Mouse (Mus musculus) cerebellum, adult 11 months (tissue): ENCODE measurements at regions not wholly inside any gene's neighbourhood (a gene's known extent, or its start where the extent isn't known, plus 50 kb on each side); places are given as distances from the start of the nearest gene placed in this dataset.

Source experiments
- DNase-seq: peaks from one replicate; pipeline ENCODE4 v3.0.0; 2022

DNA sequence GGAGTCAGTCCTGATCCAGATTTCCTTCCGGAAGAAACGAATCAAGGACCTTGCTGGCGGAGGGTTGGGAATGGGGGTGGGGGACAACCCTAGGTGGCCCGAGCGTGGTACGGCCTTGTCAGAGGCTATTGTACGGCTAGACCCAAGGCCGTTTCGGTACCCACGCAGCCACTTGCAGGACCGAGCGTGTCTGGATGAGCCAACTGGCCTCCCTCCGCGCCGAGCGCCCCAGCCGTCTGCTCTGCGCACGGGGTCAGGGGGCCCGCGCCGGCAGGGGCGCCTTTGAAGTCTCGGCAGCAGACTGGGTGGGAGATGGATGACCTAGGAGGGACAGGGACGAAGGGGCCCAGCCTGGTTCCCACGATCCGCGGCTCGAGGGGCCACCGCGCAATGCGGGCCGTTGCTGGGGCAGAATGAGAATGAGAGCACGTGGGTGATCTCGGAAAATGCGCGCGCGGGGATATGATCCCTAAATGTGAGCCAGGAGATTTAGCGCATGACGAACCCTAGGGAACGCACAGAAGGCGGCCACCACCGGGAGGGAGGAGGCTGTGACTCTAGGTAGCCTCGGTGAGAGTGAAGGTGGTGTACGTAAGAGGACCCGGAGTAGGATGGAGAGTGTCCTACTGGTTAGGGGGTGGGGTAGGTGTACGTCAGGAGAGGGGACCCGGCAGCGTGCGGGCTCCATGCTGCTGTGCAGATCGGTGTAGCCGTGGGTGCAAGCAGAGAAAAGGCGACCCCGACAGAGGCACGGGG lies 76.2 kb upstream of the Hmga2 start:
- no peak for DNase-seq

DNA sequence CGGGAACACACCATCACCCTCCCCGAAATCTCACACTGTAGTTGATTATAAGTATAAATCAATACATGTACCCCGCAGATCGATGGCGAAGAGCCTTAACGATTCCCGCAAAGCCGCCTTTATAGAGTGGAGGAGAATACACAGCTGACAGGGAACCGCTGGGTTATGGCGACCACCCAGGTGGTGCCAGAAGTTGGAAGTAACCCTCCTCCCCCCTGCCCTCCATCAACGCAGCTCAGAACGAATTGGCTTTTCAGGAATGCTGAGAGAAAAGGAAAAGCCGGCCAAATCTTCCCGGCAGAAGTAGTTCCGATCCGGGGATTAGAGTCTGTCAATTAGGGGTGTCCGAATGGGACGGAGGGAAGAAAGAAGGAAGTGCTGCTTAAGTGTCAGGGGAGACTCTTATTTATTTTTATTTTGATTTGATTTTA lies 75.6 kb upstream of the Hmga2 start:
- no peak for DNase-seq

DNA sequence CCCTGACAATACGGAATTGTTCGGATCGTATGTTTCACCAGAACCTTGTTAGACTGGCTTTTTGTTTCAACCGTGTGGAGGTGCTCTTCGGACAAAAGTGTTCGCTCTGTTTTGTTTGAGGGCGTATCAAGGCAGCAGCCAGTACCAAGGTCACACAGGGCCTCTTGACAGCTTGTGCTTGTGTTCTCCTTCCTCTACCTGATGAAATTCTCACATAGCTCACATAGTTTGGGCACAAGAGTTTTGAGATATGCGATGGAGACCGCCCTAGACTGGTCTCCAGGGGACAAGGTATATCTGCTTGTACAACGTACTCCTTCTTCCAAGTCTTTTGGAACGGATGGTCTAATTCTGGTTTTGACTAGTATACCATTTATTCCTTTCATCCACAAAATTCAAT lies 70.9 kb upstream of the Hmga2 start:
- DNase-seq = no peak

DNA sequence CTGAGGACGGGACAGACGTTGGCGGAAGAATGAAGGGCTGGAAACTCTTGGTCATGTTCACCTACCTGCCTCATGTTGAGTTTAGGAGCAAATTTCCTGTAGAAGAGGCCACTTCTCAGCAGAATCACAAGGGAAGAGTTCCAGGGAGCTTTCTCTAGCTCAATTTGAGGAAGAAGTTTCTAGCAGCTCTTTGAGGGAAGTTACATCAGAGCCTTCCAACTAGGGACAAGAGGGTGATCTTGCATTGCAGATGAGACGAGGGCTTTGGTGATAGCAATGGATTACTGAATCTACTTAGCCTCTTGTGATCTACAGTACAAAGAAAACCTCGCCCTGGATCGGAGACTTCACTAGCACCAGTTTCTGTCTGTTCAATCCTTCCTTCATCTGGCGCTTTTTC lies 65.3 kb upstream of the Hmga2 start:
- no peak for DNase-seq

DNA sequence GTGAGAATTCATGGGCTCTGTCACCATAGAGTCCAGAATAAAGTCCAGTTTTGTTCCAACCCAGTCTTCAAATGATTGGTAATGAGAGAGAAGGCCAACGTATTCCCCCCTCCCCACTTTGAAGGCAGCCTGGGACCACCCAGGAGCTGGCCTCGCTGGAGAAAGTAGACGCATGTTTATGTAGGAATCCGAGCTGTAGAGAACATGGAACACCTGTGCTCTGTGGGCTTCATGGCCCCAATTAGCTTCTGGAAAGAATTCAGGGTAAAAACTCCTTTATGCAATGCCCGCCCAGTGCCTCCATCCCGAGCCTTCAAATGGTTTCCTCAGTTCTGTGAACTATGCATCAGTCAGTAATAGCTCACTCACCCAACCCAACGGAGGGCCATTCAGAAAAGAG lies 62.3 kb upstream of the Hmga2 start:
- DNase-seq = no peak

DNA sequence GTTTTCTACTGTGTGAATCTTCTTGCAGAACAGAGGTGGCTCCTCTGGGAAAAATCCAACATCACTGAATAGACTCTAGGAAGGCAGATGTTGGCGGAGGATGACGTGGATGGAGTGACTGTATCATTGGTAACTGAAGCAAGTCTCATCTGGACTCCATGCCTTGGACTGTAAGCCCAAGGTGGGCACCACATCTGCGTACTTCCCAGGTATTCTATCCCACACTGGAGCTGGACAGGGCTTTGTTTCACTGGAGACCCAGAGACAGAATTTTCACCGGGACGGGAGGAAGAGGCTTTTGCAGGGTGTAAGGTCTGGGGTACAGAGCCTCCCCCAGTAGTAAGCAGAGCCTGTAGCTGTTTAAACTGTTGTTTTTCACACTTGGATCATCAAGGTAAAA lies 52.1 kb upstream of the Hmga2 start:
- no peak for DNase-seq

DNA sequence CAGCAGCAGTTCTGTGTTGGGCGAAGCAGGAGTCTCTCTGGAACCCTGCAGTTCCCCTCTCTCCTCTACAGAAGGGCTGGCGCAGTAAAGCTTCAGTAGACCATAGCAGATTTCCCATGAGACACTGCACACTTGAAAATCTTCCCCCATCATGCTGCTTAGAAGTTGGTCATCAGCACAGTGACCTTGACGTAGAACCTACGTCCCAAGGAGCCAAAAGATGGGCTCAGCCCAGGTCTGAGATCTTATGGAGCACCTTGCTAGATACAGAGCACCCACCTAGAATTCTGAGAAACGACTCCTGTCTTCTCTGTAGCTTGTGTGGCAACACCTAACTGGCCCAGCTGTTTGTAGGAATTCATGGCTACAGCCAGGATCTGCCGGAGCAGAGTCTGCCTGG lies 51.7 kb upstream of the Hmga2 start:
- no peak for DNase-seq

DNA sequence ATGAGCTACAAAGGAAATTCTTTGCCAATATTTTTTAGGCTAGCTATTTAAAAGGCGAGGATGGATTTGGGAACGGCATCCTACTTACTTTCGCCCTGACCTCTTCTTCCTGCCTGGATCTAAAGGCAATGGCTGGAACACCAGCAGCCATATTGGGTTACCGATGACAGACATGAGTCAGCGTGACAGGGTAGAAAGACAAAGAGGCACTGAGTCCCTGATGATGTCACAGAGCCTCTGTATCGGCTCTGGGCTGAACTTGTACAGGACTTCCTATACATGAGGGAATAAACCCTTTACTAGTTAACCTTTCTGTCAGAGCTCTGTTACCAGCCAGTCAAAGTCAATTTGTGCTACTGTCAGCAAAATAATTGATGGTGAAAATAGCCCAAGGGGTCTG lies 50.7 kb upstream of the Hmga2 start:
- no peak for DNase-seq
